Mouse (Mus musculus) naive thymus-derived CD4-positive, alpha-beta T cell, adult 2 months (primary cell): Measurements from ENCODE around the gene Cntrl.

ENCODE experiments used
- DNase-seq: peaks from one replicate; pipeline ENCODE4 v3.0.0-alpha.2; 2011; ENCODE audit warnings: low read depth

Cntrl gene

DNA sequence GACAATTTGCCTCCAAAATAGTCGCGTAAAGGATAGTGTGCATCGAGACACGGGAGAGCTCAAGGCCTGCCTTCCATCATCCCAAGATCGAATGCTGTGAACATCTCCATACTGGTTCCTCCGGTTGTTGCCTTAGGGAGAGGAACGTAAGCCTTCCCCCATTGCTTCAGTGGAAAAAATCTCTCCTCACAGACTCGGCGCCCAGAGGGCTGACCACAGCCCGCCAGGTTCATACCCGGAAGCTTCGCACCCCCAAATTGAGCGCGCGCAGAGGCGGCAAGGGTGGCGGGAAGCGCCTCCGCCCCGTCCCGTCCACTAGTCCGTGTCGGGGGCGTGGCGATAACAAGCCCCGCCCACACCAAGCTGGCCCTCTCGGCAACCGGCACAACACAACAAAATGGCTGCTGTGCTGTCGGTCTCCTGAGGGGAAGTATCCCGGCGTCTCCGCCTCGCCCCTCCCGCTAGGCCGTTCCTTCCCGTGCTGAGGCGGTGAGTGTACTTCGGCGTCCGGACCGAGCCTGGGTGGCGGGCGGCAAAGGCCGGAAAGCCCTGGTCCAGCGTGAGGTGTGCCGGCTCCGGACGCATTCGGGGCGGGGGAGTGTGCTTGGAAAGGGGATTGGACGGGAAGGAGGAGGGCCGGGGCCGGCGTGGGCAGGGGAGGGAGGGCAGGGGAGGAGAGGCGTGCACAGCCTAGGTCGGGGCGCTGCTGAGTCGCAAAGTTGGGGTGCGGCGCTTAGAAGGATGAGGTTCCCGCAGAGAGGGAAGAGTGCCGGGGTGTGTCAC is at the start of gene Cntrl:
Gene Cntrl, plus strand, starts transcription at position 352 of the 783 bp plus-strand sequence.
- DNase-seq, result peak; percentile 94

GRCm38 (mm10) chr2:35060256-35060655 is 49.0 kb upstream of the Cntrl start:
- no peak for DNase-seq

- no peak for DNase-seq
Observed at GRCm38 (mm10) chr2:35060897-35061296, 48.4 kb upstream of the Cntrl start.

DNA sequence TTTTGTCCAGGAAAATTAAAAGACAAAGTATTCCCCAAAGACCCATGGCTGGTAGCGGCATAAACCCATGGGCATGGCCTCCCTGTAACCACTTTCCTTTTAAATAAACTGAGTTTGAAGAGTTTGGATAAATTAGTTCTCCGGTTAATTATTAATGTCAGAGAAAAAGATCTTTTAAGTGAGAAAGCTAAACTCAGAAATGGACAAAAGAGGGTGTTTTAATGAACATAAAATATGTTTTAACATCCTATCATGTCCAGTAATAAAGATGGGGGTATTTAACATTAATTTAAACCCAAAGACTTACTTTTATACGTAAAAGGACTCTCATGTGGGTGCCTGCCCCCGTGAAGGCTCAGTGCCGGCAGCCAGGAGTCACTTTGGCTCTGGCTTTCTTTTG is 48.0 kb upstream of the Cntrl start, which contains the start of gene Hc:
Gene Hc, minus strand, starts transcription at position 101 of the 400 bp plus-strand sequence.
- no peak for DNase-seq

GRCm38 (mm10) chr2:35063333-35064030 is 45.8 kb upstream of the Cntrl start:
- no peak for DNase-seq

GRCm38 (mm10) chr2:35066525-35067082 is 42.7 kb upstream of the Cntrl start:
- no peak for DNase-seq

DNA sequence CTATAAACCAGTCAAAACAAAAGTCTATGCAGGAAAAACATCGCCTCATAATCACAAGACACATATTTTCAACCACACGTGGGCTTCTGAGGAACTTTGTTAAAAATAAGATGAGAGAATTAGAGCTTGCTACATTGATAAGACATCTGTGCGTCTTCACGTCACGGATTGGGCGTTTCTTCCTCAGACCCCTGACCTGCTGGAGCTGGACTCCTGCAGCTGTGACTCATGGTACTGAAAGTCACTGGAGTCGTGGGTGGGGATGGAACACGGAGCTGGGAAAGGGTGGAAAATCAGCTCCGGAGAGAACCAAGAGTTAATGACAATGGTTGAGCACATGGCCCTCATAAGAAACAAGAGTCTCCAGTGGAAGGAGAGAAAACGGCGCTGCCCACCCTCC is 42.2 kb upstream of the Cntrl start:
- DNase-seq, result no peak

DNA sequence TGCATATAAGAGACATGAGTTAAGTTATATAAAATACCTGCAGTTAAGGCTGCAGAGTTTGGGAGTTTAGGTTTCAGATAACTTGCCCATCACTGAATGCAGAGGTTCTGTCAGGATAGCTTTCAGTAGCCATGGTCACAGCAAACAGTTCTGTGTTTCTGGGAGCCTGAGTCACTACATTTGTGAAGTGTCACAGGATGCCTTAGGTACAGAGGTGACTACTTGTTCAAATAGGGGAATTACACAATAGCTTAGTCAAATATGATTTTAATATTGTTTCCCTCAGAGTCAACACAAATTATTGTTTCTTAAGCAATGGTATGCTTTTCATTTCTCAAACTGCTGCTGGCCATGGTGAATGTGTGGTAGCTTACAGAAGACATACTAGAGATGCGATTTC is 40.2 kb upstream of the Cntrl start:
- DNase-seq, result no peak

DNA sequence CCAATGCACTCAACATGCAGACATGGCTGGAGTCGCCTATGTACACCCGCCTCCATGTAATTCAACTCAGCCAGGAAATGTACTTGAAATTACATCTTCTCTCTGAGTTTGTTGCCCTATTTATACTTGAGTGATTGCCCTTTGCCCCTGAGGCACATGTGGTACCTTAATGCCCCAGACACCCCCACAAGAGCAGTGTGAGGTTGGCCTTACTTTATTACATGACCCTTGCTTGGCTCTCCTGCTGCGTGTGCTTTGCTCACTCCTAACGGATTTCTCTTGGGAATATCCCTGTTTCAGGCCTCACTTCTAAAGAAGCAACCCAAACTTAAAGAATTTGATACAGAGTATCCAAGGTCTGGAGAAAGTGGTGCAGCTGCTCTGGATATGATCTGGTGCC is 39.0 kb upstream of the Cntrl start:
- DNase-seq, result no peak

DNA sequence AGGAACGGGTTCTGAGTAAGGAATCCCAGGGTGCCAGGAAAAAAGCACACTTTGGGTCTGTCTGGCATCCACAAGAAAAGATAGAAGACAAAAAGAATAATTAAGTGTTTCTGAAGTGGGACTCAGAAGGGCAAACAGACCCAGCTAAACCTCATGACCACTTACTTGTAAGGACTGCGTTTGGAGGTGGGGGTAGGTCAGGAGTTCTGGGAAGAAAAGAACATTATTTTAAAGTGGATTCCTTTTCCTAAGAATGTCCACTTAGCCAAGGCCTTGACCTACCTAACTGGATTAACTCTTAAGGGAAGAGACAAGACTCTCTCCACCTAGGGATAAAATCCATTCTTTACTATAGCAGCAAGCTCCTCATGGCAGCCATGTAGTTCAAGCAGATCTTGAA is 36.7 kb upstream of the Cntrl start:
- DNase-seq, result no peak

DNA sequence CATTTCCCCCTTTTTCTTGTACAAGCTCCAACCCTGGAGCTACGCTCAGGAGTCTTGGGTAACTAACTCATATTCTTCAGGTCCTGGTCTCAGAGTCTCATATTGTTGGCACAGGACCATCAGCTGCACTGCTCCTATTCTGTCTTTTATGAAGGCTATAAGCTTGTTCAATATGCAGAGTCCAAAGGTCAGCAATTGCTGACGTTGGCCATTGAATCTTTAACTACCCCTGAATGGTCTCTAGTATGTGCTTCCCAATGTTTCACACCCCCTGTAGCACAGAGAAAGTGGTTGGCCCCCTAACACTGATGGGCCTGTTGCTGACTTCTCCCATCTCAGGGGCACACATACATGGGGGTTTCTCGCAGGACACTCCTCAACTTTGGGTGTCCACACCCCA is 35.0 kb upstream of the Cntrl start:
- no peak for DNase-seq

DNA sequence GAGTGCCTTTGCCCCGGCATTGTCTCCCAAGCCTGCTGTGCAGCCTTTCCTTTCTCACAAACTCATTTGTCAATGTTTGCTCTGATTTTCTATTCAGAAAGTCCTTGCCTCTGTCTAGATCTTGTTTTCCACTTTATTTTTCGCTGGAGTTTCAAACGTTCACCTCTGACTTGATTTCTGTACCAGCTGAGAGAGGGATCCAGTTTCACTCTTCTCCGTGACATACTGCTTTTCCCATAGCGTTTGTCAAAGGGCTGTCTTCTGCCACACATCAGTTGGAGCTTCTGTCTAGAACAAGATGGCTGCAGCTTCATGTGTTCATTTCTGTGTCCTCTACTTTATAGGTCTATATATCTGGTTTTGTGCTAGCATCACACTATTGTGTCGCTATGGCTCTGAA is 30.1 kb upstream of the Cntrl start:
- no peak for DNase-seq

DNA sequence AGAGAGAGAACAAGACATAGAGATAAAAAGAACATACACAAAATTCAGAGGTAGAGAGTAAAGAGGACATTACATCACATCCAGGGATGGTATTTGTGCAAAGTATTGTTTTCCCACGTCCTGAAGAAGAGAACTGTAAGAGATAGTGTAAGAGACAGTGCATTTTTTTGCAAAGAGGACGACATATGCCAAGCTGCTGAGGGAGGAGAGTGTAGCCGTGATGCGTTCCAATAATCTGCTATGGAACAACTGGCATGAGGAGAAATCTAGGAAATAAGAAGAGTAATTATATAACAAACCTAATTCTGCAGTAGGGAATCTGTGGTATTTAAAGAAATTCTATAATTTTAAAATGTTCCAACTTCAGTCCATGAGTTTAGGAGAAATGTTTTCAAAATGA is 21.9 kb upstream of the Cntrl start:
- DNase-seq, result no peak

- DNase-seq, result no peak
Observed at GRCm38 (mm10) chr2:35100529-35100928, 8.8 kb upstream of the Cntrl start.

DNA sequence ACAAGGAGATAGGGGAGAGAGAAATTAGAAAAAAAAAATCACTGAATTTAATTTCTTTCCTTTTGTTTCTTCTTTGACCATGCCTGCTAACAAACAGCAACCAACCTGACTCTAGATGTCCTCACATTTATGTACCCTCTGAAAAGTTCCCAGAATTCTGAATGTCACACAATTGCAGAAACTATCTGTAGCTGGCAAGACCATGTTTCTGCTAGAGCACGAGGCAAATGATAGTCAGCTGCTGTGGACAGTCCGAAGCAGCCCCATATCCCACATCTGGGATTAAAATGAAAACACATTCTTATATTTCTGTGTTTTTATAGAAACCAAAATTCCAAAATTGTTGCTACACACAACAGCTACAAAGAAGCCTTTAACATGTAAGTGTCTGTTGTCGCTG is 7.8 kb upstream of the Cntrl start, which contains the start of gene AI182371:
Gene AI182371, minus strand, starts transcription at position 101 of the 400 bp plus-strand sequence.
- no peak for DNase-seq

GRCm38 (mm10) chr2:35102777-35103176 is 6.5 kb upstream of the Cntrl start:
- no peak for DNase-seq

GRCm38 (mm10) chr2:35103558-35103957 is 5.7 kb upstream of the Cntrl start:
- no peak for DNase-seq

DNA sequence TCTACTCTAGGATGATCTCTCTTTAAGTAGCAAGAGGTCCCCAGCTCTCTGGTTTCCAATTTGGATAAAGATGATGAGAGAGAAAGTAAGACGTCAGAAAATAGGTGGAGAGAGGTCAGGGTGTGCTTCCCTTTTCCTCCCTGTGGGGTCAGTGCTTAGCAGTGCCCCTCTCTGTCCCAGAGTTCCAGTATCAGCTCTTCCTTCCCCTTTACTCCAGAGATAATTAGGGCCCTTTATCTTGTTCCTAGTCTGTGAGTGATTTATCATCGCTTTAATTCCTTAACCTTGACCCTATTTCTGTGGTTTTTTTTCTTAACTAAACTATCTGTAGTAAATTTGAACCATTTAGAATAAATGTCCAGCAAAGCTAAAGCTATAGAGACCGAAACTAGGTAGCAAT is 4.4 kb upstream of the Cntrl start:
- DNase-seq, result no peak

- DNase-seq, result peak; percentile 71
Observed at GRCm38 (mm10) chr2:35107984-35108635, 1.2 kb upstream of the Cntrl start.

GRCm38 (mm10) chr2:35108712-35109111 is 580 bp upstream of the Cntrl start:
- peak; percentile 80 for DNase-seq

GRCm38 (mm10) chr2:35109924-35110304 is 622 bp downstream of the Cntrl start:
- peak; percentile 75 for DNase-seq

- DNase-seq, result peak; percentile 54
Observed at GRCm38 (mm10) chr2:35110521-35110920, 1.2 kb downstream of the Cntrl start.

DNA sequence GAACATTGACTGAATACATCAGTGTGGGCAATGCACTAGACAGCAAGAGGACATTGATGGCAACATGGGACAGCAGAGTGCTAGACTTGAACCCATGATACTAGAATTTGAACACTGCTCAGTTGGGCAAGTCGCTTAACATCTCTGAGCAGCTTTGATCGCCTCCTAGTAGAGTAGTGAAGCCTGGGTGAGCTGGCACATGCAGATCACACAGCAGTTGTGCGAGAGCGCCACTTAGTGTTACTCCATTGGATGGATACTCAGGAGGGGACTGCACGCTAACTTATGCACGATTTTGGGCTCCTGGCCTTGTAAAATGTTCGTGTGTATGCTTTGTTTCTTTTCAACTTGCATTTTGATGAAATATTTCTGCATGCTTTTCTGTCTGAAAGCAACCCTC is 15.4 kb downstream of the Cntrl start:
- DNase-seq, result peak; percentile 37
